Mouse (Mus musculus): ENCODE results near the gene Cryzl2. TPM values are rescaled to one million over a fixed set of nuclear protein-coding genes. Genes with fewer than 3 reads are reported as not detected.

Gene Cryzl2
- polyA plus RNA-seq, 1 experiment from 2014 or later, result 6.3 TPM

DNA sequence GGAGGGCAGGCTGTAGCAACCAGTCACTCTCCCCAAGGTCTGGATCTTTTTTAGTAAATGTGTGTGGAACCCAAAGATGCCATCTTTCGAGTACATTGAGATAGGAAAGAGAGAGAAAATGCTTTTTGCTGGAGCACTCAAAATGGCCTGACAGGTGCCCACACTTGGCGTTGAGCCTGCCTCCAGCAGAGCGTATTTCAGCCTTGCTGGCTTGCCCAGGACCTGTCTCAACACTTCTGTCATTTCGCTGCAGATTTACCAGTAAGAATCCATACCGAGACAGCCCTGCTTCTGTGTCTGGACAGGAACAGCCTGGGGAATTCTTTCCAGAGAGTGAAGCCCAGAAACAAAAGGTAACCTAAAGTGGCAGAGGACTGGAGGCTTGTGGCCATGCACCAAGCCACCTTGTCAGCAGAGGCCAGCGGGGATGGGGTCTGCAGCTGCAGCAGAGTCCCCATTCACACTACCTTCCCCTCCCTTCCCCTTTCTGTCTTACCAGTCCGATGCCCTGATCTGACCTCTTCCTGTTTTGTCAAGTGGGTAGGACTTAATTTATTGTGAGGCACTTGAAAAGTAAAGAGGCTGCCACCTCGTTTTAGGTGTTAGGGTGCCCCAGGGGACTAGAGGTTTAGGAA lies 74.6 kb downstream of the Cryzl2 start:
- no peak overlapping the region for H3K9ac ChIP-seq (replicated peaks; ENCODE audit: low read depth, low read length)
- no peaks in the 10 kb centered on the region for H3K36me3 ChIP-seq (ENCODE audit: control insufficient read depth, insufficient read depth)
- H3K27ac ChIP-seq (ENCODE audit: low read length), result no peak overlapping the region
- no peak for ATAC-seq
- H3K4me2 ChIP-seq (ENCODE audit: low read length), result no peak overlapping the region
- no peak overlapping the region for H3K4me3 ChIP-seq (replicated peaks; ENCODE audit: low read length)
- H3K9me3 ChIP-seq (ENCODE audit: control insufficient read depth, low read length), result no peaks in the 10 kb centered on the region
- no peaks in the 10 kb centered on the region for H3K27me3 ChIP-seq (replicated peaks; ENCODE audit: control insufficient read depth, insufficient read depth, low read length)
- 38% methylated on average over 8 of the region's 8 CpGs for WGBS
- H3K4me1 ChIP-seq (replicated peaks; ENCODE audit: control insufficient read depth, insufficient read depth, low read length), result peaks cover 5% of the 10 kb centered on the region; the same call in 1 of the 2 replicates

DNA sequence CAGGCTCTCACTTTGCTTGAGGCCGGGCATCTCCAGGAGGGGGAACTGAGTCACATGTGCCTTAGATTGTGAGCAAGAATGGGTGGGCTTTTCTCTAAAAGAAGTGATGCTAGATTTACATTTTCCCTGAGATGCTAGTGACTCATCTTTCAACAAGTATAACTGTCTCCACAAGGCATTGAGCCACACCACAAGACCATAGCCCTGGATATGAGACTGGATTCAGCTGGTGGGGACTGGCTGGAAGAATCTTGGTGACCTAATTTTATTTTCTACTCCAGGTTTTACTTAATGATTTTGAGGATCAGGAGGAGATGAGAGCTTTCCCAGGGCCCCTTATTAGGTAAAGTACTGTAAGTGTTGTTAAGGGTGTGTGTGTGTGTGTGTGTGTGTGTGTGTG lies 77.2 kb downstream of the Cryzl2 start:
- H3K9ac ChIP-seq (replicated peaks; ENCODE audit: low read depth, low read length), result no peak overlapping the region
- H3K27me3 ChIP-seq (replicated peaks; ENCODE audit: control insufficient read depth, insufficient read depth, low read length), result no peaks in the 10 kb centered on the region
- H3K4me2 ChIP-seq (ENCODE audit: low read length), result no peak overlapping the region
- ATAC-seq, result no peak
- no peak overlapping the region for H3K4me3 ChIP-seq (replicated peaks; ENCODE audit: low read length)
- H3K9me3 ChIP-seq (ENCODE audit: control insufficient read depth, low read length), result no peaks in the 10 kb centered on the region
- no peak overlapping the region for H3K27ac ChIP-seq (ENCODE audit: low read length)
- 83% methylated on average over 1 of the region's 1 CpGs for WGBS
- no peaks in the 10 kb centered on the region for H3K36me3 ChIP-seq (ENCODE audit: control insufficient read depth, insufficient read depth)
- peaks cover 5% of the 10 kb centered on the region; the same call in 1 of the 2 replicates for H3K4me1 ChIP-seq (replicated peaks; ENCODE audit: control insufficient read depth, insufficient read depth, low read length)

DNA sequence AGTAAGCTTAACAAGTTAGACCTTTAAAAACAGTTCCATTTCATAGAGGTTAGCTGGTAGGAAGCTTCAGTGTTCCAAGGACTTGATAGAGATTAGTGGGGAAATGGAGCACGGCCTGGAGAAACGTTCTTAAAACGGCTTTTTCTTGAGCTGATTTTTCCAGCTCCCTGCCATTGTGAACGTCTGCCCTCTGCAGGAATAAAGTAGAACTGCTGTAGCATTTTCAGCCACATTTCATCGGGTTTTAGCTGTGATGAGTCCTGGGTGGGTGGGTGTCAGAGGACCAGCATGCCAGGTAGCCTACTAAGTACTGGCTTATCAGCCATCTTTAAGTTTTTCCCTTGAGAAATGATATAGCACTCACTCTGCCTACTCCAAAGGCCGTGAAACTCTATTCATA lies 78.1 kb downstream of the Cryzl2 start:
- Histone ChIP-seq H3K4me2 (ENCODE audit: low read length) (no peak overlapping the region), H3K27me3 (replicated peaks; ENCODE audit: control insufficient read depth, insufficient read depth, low read length) (no peaks in the 10 kb centered on the region), H3K27ac (ENCODE audit: low read length) (no peak overlapping the region), H3K4me3 (replicated peaks; ENCODE audit: low read length) (no peak overlapping the region), H3K4me1 (replicated peaks; ENCODE audit: control insufficient read depth, insufficient read depth, low read length) (peaks cover 5% of the 10 kb centered on the region; the same call in 1 of the 2 replicates), H3K9ac (replicated peaks; ENCODE audit: low read depth, low read length) (no peak overlapping the region), H3K9me3 (ENCODE audit: control insufficient read depth, low read length) (no peaks in the 10 kb centered on the region), H3K36me3 (ENCODE audit: control insufficient read depth, insufficient read depth) (no peaks in the 10 kb centered on the region)
- ATAC-seq, result peak; percentile 71
- WGBS, result 9% methylated on average over 6 of the region's 6 CpGs

- Histone ChIP-seq H3K9me3 (ENCODE audit: control insufficient read depth, low read length) (no peaks in the 10 kb centered on the region), H3K4me1 (replicated peaks; ENCODE audit: control insufficient read depth, insufficient read depth, low read length) (peaks cover 5% of the 10 kb centered on the region; the same call in 1 of the 2 replicates), H3K27me3 (replicated peaks; ENCODE audit: control insufficient read depth, insufficient read depth, low read length) (no peaks in the 10 kb centered on the region), H3K9ac (replicated peaks; ENCODE audit: low read depth, low read length) (no peak overlapping the region), H3K36me3 (ENCODE audit: control insufficient read depth, insufficient read depth) (no peaks in the 10 kb centered on the region), H3K4me2 (ENCODE audit: low read length) (no peak overlapping the region), H3K4me3 (replicated peaks; ENCODE audit: low read length) (no peak overlapping the region), H3K27ac (ENCODE audit: low read length) (no peak overlapping the region)
- no peak for ATAC-seq
- 81% methylated on average over 5 of the region's 5 CpGs for WGBS
Observed at GRCm38 (mm10) chr1:157537636-157538035, 79.3 kb downstream of the Cryzl2 start.

Other genes with a start within 250 kb of the Cryzl2 start
- gene Rasal2, start 46.0 kb upstream of the Cryzl2 start, polyA plus RNA-seq (2015; fragmentation: Nextera tagmentation; extraction: Ambion mirVana), result 32.9 and 37.6 TPM in 2 replicates
- gene Sec16b, start 48.2 kb downstream of the Cryzl2 start, polyA plus RNA-seq (2015; fragmentation: Nextera tagmentation; extraction: Ambion mirVana), result 0.56 and 0.62 TPM in 2 replicates

Measured in forebrain, embryonic 16.5 days (tissue).